Mouse (Mus musculus) left cerebral cortex, adult 11 months (tissue): Measurements from ENCODE around the gene Xrcc2.

Experiments
- DNase-seq: peaks from one replicate; pipeline ENCODE4 v3.0.0; 2022; ENCODE audit warnings: low spot score

Xrcc2 gene

GRCm38 (mm10) chr5:25668306-25668705, 37.3 kb downstream of the Xrcc2 start:
- no peak for DNase-seq

- DNase-seq = no peak
Observed at GRCm38 (mm10) chr5:25666684-25667083, 38.9 kb downstream of the Xrcc2 start.

- DNase-seq = peak; percentile 7
Observed at GRCm38 (mm10) chr5:25666108-25666507, 39.5 kb downstream of the Xrcc2 start.

- no peak for DNase-seq
Observed at GRCm38 (mm10) chr5:25665516-25665915, 40.1 kb downstream of the Xrcc2 start.

GRCm38 (mm10) chr5:25663165-25663564, 42.5 kb downstream of the Xrcc2 start:
- no peak for DNase-seq

- DNase-seq = no peak
Observed at GRCm38 (mm10) chr5:25654578-25654987, 51.0 kb downstream of the Xrcc2 start.

GRCm38 (mm10) chr5:25653377-25653776, 52.2 kb downstream of the Xrcc2 start:
- no peak for DNase-seq

- peak; percentile 12 for DNase-seq
Observed at GRCm38 (mm10) chr5:25652435-25652834, 53.2 kb downstream of the Xrcc2 start.

- DNase-seq = no peak
Observed at GRCm38 (mm10) chr5:25645661-25646364, 59.8 kb downstream of the Xrcc2 start.

GRCm38 (mm10) chr5:25644509-25644908, 61.1 kb downstream of the Xrcc2 start:
- no peak for DNase-seq

GRCm38 (mm10) chr5:25642741-25643140, 62.9 kb downstream of the Xrcc2 start:
- no peak for DNase-seq
